Mouse (Mus musculus): ENCODE data around the gene Rasa3. TPM values are rescaled to one million over a fixed set of nuclear protein-coding genes. Genes with fewer than 3 reads are reported as not detected.

The Rasa3 gene
- total RNA-seq (2014; fragmentation: Nextera tagmentation) (52.5 and 55.5 TPM in 2 replicates), total RNA-seq (2017) (53.3 and 54.4 TPM in 2 replicates)

- peak; percentile 65 for ATAC-seq (replicated peaks; ENCODE audit: poor library complexity, severe bottlenecking)
These were observed at the start of gene Rasa3 for GRCm38 (mm10) chr8:13677413-13677883. Gene Rasa3, minus strand, starts transcription at chr8:13677603.

DNA sequence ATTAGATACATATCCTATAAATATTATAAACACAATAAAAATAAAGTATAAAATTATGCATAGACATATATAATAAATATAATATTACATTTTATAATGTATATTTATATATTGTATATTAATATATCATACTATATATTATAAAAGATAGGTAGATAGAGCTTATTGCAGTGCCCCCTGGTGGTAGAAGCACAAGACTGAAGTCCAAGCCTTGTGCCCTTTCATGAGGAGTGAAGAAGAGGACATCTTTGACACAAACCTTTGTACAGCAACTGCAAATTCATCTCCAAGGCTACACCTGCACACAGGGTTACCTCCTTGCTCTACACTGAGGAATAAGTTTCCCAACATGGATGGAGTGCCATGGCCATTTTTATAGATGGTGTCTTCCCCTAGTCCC lies 48.3 kb upstream of the Rasa3 start:
- no peak; the same call in 1 of the 2 replicates for ATAC-seq (replicated peaks; ENCODE audit: poor library complexity, severe bottlenecking)

- ATAC-seq (replicated peaks; ENCODE audit: poor library complexity, severe bottlenecking): no peak
These were observed 41.6 kb upstream of the Rasa3 start for GRCm38 (mm10) chr8:13718980-13719379.

- ATAC-seq (replicated peaks; ENCODE audit: poor library complexity, severe bottlenecking): no peak
These were observed 31.1 kb upstream of the Rasa3 start for GRCm38 (mm10) chr8:13708514-13708913.

GRCm38 (mm10) chr8:13706918-13707317 lies 29.5 kb upstream of the Rasa3 start:
- no peak for ATAC-seq (replicated peaks; ENCODE audit: poor library complexity, severe bottlenecking)

DNA sequence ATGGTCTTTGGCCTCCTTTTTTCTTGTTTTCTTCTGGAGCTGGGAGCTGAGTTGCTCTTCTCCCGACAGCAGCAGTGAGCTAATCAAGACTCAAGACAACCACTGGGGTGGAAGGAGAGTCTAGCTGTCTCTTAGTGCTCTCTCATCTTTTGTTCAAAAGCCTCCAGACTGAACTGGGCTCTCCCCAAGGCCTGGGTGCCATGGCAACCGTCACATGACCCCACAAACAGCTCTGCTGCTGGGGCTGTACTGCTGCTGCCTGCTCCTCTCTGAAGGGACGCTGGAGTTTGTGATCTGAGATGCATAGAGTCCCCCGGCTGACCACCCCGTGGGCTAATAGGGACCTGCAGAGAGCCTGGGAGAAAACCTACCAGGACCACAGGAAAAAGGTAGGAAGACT lies 28.3 kb upstream of the Rasa3 start, which contains the start of gene Cfap97d2:
Cfap97d2 (plus strand) TSS at position 222 of the 400 bp plus-strand sequence.
- ATAC-seq (replicated peaks; ENCODE audit: poor library complexity, severe bottlenecking): no peak

DNA sequence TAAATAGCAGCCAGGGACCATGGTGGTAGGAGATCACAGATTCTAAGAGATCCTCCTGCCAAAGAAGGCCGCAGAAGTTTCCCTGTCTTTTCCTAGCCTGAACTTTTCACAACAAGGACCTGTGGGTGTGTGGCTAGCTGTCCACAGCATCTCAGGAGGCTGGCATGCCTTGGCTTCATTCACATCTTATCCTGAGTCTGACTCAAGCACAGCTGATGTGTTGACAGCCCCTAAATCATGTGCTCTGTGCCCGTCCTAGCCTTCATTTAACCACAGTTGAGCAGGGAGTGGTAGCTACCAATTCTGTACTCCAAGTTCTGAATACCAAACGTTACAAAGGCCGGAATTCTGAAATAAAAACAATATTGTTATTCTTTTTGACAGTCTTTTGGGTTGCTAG lies 26.9 kb upstream of the Rasa3 start:
- ATAC-seq (replicated peaks; ENCODE audit: poor library complexity, severe bottlenecking): no peak

DNA sequence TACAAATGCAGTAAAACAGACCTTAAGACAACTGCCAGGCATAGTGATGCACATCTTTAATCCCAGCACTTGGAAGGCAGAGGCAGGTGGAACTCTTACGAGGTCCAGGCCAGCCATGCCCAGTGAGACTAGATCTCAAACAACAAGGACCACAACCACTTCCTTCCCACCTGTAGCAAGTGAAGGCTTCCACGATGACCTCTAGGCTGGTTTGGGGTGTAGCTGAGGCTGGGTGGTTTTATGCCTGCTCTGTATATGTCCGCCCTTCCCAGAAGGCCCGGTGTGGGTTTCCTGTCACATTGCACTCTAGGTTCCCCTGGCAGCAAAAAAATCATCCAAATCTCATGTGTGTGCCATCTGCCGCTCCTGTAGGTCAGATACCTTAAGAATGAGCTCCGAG lies 26.4 kb upstream of the Rasa3 start:
- no peak for ATAC-seq (replicated peaks; ENCODE audit: poor library complexity, severe bottlenecking)

DNA sequence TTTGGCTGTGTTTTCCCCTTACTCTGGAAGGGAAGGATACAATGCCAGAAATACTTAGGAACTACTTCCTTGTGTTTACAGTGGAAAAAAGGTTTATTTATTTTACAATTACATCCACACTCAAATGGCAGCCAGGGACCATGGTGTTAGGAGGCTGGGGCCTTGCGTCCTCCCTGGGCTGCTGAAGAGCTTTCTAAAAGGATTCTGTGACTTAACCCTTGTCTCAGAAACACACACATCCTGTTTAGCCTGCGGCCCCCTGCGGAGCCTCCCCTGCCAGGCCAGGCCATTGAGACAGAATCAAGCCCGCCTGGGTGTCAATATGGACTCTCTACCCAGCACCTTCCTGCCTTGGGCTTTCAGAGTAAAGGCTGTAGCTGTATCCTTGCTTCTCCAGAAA lies 25.4 kb upstream of the Rasa3 start:
- ATAC-seq (replicated peaks; ENCODE audit: poor library complexity, severe bottlenecking): no peak

DNA sequence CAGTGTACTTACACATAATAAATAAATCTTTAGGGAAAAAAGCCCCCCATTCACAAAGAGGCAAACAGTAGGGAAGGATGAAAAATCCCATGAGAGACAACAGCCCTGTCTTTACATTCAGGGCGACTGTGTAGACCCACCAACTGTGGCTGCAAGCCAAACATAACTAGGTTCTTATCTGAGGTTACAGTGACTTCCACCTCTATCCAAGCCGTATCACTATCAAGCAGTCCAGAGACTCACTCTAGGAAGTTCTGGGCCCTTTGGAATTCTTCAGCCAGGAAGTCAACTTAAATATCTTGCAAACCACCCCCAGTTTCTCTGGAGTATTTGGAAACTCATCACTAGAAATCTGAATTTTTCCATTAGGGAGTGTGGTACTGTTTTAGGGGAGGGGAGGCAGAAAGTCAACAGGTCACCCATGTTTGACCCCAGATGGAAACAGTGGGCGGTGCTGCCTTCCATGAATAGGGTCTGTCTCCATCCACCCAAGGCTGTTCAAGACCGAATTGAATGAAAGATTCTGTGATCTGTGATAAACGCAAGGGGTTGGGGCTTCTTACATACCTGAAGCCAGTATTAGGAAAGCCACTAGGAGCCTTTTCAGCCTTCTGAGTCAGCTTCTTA lies 22.0 kb upstream of the Rasa3 start:
- no peak for ATAC-seq (replicated peaks; ENCODE audit: poor library complexity, severe bottlenecking)

DNA sequence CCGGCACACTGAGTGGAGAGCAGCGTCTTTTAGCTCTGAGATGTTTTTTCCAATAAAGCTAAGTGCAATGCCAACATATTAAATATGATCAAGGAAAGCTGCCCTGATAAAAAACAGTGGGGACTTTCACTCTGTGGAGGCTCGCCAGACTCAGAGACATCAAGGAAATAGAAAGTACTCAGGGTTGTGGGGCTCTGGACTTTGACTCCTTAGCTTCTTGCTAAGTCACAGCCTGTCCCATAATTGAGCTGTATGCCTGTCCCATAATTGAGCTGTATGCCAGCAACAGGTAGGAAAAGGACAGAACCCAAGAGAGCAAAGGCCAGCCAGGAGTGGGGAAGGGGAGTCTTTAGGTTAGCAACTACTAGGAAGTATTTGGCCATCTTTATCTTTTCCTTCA lies 20.9 kb upstream of the Rasa3 start:
- ATAC-seq (replicated peaks; ENCODE audit: poor library complexity, severe bottlenecking): no peak

DNA sequence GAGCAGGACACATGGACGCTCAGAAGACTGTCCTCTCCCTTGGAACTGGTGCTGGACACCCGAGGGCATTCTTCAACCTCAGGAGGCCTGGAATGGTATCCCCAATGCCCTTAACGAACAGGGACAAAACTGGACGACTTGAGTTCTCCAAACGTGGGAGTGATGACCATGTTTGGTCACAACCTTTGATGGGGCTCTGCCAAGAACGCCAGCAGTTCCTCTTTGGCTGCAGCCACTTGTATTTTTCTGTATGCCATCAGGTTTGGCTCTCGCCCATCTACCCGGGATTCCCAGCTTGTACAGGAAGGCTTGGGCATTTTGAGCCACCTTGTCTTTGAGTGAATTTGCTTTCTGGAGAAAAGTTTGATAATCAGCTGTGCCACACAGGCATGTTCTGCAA lies 20.3 kb upstream of the Rasa3 start:
- ATAC-seq (replicated peaks; ENCODE audit: poor library complexity, severe bottlenecking): peak; percentile 61

- ATAC-seq (replicated peaks; ENCODE audit: poor library complexity, severe bottlenecking): no peak
These were observed 19.8 kb upstream of the Rasa3 start for GRCm38 (mm10) chr8:13697196-13697595.

GRCm38 (mm10) chr8:13696157-13696556 lies 18.8 kb upstream of the Rasa3 start:
- no peak for ATAC-seq (replicated peaks; ENCODE audit: poor library complexity, severe bottlenecking)

GRCm38 (mm10) chr8:13695203-13695867 lies 17.9 kb upstream of the Rasa3 start:
- ATAC-seq (replicated peaks; ENCODE audit: poor library complexity, severe bottlenecking): no peak

- no peak for ATAC-seq (replicated peaks; ENCODE audit: poor library complexity, severe bottlenecking)
These were observed 17.3 kb upstream of the Rasa3 start for GRCm38 (mm10) chr8:13694735-13695134.

DNA sequence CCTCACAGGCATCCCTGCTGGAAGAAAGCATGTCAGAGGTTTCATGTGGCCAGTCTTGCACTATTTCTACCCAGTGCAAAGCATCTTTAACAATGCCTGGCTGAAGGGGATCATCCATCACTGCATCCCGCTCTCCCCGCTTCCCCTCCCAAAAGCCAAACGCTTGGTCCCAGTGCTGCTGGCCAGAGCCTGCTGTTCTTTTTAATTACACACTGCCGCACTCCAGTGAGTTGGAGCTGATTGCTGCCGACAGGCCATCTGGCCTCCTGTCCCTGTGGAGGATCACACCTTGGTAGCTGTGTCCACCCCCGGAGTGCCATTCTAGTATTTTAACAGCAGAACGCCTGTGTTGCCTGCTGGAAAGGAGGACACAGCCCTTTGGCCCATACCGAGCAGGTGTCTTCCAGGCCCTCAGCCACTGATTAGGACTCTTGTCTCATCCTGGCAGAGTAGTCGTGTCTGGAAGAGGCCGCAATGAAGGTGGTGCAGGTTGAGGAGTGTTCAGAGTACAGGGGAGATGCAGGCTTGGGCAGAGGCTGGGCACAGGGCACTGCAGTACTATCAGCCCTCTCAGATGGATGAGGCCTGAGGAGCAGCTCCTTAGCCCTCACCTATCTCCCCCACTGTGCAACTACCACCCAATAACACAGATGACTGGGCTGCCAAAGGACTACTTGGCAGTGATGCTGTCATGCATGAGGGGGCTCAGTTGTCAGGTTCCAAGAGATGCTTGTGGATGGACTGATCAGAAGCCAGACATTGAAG lies 15.1 kb upstream of the Rasa3 start:
- no peak for ATAC-seq (replicated peaks; ENCODE audit: poor library complexity, severe bottlenecking)

DNA sequence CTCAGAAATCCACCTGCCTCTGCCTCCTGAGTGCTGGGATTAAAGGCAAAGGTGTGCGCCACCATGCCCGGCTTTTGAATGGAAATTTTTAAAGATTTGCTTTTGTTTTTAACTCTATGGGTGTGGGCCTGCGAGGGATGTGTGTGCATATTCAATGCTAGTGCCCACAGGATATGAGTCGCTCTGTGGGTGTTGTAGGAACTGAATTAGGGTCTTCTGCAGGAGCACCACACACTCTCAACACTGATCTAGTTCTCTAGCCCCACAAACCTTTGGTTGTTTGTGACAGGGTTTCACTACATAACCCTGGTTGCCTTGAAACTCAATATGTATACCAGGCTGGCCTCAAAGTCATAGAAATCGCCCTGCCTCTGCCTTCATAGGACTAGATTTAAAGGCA lies 11.9 kb upstream of the Rasa3 start:
- ATAC-seq (replicated peaks; ENCODE audit: poor library complexity, severe bottlenecking): no peak

GRCm38 (mm10) chr8:13688461-13688860 lies 11.1 kb upstream of the Rasa3 start:
- no peak for ATAC-seq (replicated peaks; ENCODE audit: poor library complexity, severe bottlenecking)

DNA sequence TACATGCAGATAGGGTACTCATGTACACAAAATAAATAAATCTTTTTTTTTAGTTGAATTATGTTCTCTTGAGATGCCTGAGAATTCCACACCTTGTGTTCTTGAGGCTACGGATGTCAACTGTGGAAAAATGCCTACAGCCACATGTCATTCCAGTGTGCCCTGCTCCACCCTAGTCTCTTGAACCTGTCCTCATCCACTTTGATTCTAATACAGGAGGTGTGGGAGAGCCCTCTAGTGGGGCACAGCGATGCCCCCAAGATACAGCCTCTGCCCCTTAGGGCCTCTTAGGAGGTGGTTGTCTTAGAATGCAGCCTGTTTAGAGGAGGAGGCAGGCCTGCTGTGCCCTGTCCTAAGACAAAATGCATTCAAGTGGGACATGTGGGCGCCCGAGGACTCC lies 10.5 kb upstream of the Rasa3 start:
- no peak for ATAC-seq (replicated peaks; ENCODE audit: poor library complexity, severe bottlenecking)

DNA sequence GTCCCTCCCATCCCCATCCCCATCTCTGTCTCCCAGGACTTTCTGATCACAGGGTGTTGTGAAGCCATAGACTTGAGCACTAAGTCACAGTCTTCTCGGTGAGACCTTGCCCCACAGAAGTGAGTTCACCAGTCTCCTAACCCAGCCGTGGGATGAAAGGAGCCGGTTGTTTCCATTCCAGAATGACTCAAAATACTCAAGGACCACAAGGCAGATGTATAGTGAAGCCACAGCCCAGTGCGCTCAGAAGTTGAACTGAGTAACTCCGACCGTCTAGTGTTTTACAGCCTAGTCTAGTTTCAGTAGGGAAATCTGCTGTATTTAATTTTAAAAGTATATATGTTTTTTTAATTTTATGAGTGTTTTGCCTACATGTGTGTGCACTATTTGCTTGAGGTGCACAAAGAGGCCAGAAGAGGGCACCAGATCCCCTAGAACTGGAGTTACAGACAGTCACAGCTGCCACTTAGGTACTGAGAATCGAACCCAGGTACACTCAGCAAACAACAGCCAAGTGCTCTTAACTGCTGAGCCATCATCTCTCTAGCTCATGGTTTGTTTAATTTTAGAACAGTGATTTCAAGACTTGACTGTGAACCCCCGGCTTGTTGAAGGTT lies 9.8 kb upstream of the Rasa3 start:
- no peak for ATAC-seq (replicated peaks; ENCODE audit: poor library complexity, severe bottlenecking)

All from granulocyte monocyte progenitor cell, adult 5-6 weeks (primary cell).